Mouse (Mus musculus): Measurements from ENCODE around the gene Slc6a21. TPM values are rescaled to one million over a fixed set of nuclear protein-coding genes. Genes with fewer than 3 reads are reported as not detected.

Gene Slc6a21
- polyA plus RNA-seq (2021): not detected

DNA sequence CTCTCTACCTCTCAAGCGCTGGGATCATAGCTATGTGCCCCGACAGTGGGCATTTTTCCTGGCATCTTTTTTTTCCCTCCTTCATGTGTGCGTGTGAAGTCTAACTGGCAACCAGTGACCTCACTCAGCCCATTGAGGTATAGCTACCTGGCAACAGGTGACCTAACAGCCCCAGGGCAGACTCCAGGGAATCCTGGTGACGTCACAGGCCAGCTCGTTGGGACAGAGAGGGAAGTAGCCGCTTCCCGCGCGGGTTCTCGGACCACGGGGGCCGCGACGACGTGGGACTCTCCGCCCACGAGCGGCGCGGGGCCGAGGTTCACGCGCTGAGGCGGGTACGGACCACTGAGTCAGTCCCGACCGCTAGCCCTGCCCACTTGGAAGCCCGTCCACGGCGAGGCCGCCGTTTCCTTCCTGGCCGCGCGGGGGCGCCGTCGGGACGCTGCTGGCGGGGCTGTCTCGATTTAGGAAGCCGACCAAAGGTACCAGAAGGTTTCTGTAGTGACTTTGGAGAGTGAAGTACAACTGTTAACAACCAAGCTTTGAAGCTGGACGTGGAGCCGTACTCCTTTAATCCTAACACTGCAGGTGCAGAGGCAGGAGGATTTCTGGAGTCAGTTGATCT, at the start of gene Slc6a21:
Gene Slc6a21, plus strand, starts transcription at position 378 of the 625 bp plus-strand sequence.
- ATAC-seq: peak; percentile 70
- POLR2A ChIA-PET: interaction anchor here (0.5 kb wide), 1 partner anchor 137 kb away, joined by 3 read pairs; no protein-coding TSS in a partner anchor
- no peak for DNase-seq (ENCODE audit: low read depth, low spot score)
- H3K27me3 ChIP-seq: peaks cover 28% of the 10 kb centered on the region
- peak; percentile 100 for TF ChIP-seq CTCF (IDR thresholded peaks at IDR 0.05)
- CTCF ChIA-PET: interaction anchor here (0.7 to 2.9 kb wide), 16 partner anchors 10 to 127 kb away, joined by 3 to 21 read pairs (median 4); partner anchors contain the start of genes Kcna7 and Ppfia3
- in situ Hi-C loops (cut with MboI; ENCODE audit: low pct_unique_long_range_greater_than_20kb): no loop called here

GRCm38 (mm10) chr7:45228548-45228947, 48.8 kb upstream of the Slc6a21 start:
- no peak for ATAC-seq
- in situ Hi-C loops (cut with MboI; ENCODE audit: low pct_unique_long_range_greater_than_20kb): no loop called here
- DNase-seq (ENCODE audit: low read depth, low spot score): no peak
- no peak for TF ChIP-seq CTCF (IDR thresholded peaks at IDR 0.05)
- ChIA-PET CTCF (interaction anchor here (1.5 to 1.8 kb wide), 2 partner anchors 49 to 72 kb away, joined by 3 to 6 read pairs; partner anchors contain the start of gene Slc6a21), POLR2A (no interaction called here)
- H3K27me3 ChIP-seq: no peaks in the 10 kb centered on the region

DNA sequence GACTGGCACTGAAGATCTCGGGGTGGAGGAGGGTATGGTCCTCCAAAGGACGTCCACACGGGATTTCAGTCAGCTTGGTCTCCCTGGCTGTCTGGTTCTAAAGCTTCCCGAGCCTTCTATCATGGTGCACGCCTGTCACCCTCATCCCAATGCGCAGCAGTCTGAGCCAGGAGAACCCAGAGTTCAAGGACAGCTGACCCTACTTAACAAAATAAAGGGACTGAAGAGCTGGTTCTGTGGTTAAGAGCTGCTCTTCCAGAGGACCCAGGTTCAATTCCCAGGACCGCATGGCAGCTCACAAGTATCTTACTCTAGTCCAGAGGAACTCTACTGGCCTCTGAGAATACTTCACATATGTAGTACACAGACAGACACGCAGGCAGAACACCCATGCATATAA, 48.3 kb upstream of the Slc6a21 start:
- ATAC-seq (no peak), DNase-seq (ENCODE audit: low read depth, low spot score) (no peak)
- in situ Hi-C loops (cut with MboI; ENCODE audit: low pct_unique_long_range_greater_than_20kb): no loop called here
- no peaks in the 10 kb centered on the region for H3K27me3 ChIP-seq
- ChIA-PET CTCF (interaction anchor here (1.5 to 1.8 kb wide), 2 partner anchors 48 to 71 kb away, joined by 3 to 6 read pairs; partner anchors contain the start of gene Slc6a21), POLR2A (no interaction called here)
- TF ChIP-seq CTCF (IDR thresholded peaks at IDR 0.05): no peak

- ATAC-seq (no peak), DNase-seq (ENCODE audit: low read depth, low spot score) (no peak)
- TF ChIP-seq CTCF (IDR thresholded peaks at IDR 0.05): no peak
- in situ Hi-C loops (cut with MboI; ENCODE audit: low pct_unique_long_range_greater_than_20kb): no loop called here
- POLR2A ChIA-PET: no interaction called here
- no peaks in the 10 kb centered on the region for H3K27me3 ChIP-seq
- CTCF ChIA-PET: interaction anchor here (1.5 to 1.8 kb wide), 2 partner anchors 48 to 71 kb away, joined by 3 to 6 read pairs; partner anchors contain the start of gene Slc6a21
Observed at GRCm38 (mm10) chr7:45229459-45230203, 47.7 kb upstream of the Slc6a21 start.

- CTCF ChIA-PET: no interaction called here
- DNase-seq (ENCODE audit: low read depth, low spot score) (no peak), ATAC-seq (no peak)
- H3K27me3 ChIP-seq: no peaks in the 10 kb centered on the region
- TF ChIP-seq CTCF (IDR thresholded peaks at IDR 0.05): no peak
- in situ Hi-C loops (cut with MboI; ENCODE audit: low pct_unique_long_range_greater_than_20kb): no loop called here
- POLR2A ChIA-PET: no interaction called here
Observed at GRCm38 (mm10) chr7:45231192-45231591, 46.1 kb upstream of the Slc6a21 start.

DNA sequence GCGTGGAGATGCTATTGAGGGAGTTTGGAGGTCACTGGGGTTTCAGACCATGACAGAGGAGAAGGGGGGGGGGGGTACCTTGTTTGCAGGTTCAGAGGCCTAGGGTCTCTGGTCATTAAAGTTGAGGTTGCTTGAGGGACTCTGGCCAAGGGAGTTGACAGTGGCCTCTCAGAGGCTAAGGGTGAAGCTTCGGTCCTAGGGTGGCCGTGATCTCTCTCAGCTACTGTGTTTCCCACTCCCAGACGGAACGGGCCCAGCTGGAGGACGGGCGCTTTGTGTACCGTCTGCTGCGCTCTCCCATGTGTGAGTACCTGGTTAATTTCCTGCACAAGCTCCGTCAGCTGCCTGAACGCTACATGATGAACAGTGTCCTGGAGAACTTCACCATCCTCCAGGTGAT, 45.4 kb upstream of the Slc6a21 start:
- no peak for TF ChIP-seq CTCF (IDR thresholded peaks at IDR 0.05)
- no peak for ATAC-seq
- no peak for DNase-seq (ENCODE audit: low read depth, low spot score)
- in situ Hi-C loops (cut with MboI; ENCODE audit: low pct_unique_long_range_greater_than_20kb): no loop called here
- POLR2A ChIA-PET: no interaction called here
- no peaks in the 10 kb centered on the region for H3K27me3 ChIP-seq
- CTCF ChIA-PET: no interaction called here

GRCm38 (mm10) chr7:45232716-45233465, 44.4 kb upstream of the Slc6a21 start:
- ChIA-PET CTCF (interaction anchor here (1.1 kb wide), 1 partner anchor 77 kb away, joined by 3 read pairs; no protein-coding TSS in a partner anchor), POLR2A (no interaction called here)
- in situ Hi-C loops (cut with MboI; ENCODE audit: low pct_unique_long_range_greater_than_20kb): no loop called here
- no peak for ATAC-seq
- no peak for TF ChIP-seq CTCF (IDR thresholded peaks at IDR 0.05)
- no peaks in the 10 kb centered on the region for H3K27me3 ChIP-seq
- no peak for DNase-seq (ENCODE audit: low read depth, low spot score)

- H3K27me3 ChIP-seq: no peaks in the 10 kb centered on the region
- DNase-seq (ENCODE audit: low read depth, low spot score) (no peak), ATAC-seq (no peak)
- ChIA-PET CTCF (interaction anchor here (1.1 to 1.2 kb wide), 2 partner anchors 8 to 76 kb away, joined by 3 read pairs; no protein-coding TSS in a partner anchor), POLR2A (interaction anchor here (0.5 kb wide), 1 partner anchor 10 kb away, joined by 3 read pairs; no protein-coding TSS in a partner anchor)
- no peak for TF ChIP-seq CTCF (IDR thresholded peaks at IDR 0.05)
- in situ Hi-C loops (cut with MboI; ENCODE audit: low pct_unique_long_range_greater_than_20kb): no loop called here
Observed at GRCm38 (mm10) chr7:45233580-45234332, 43.6 kb upstream of the Slc6a21 start.

DNA sequence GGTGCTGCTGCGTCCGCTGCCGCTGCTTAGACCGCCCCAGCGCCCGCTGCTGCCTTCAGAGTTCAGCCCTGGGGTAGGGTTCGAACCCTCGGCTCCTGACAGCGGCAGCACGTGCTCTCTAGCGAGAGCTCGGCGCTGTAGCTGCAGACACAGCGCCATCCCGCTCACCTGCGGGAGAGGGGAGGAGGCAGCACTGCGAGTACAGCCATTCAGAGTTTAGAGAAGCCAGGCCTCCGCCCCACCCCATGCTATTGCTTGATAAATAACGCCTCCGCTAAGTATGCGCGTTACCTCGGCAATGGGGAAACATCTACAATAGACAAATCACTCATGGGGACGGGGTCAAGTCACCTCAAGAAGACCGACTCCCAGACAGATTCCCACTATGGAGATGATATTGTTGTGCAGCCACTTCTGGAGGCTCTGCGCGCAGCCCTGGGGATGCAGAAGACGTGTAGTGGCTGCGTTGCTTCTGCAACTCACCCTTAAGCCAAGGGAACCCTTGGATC, 42.9 kb upstream of the Slc6a21 start:
- no peak for TF ChIP-seq CTCF (IDR thresholded peaks at IDR 0.05)
- ChIA-PET POLR2A (no interaction called here), CTCF (interaction anchor here (1.2 kb wide), 1 partner anchor 9 kb away, joined by 3 read pairs; no protein-coding TSS in a partner anchor)
- H3K27me3 ChIP-seq: no peaks in the 10 kb centered on the region
- in situ Hi-C loops (cut with MboI; ENCODE audit: low pct_unique_long_range_greater_than_20kb): no loop called here
- no peak for DNase-seq (ENCODE audit: low read depth, low spot score)
- ATAC-seq: no peak

All from Patski (cell line).